Mouse (Mus musculus) embryonic fibroblast, embryonic 13.5 days (primary cell): ENCODE data around the gene Trpv3.

Experiments
- CTCF ChIP-seq: IDR thresholded peaks from 2 replicates; pipeline ENCODE4 v1.5.1; 2011; ENCODE audit warnings: mild to moderate bottlenecking, control low read depth, low read length, moderate library complexity, borderline replicate concordance; ENCODE audit not compliant: insufficient read depth
- POLR2A ChIP-seq: IDR thresholded peaks from 2 replicates; pipeline ENCODE4 v1.6.1; 2011; ENCODE audit warnings: low read depth, mild to moderate bottlenecking, control low read depth, low read length, moderate library complexity

GRCm38 (mm10) chr11:73235990-73236701 lies 31.0 kb upstream of the Trpv3 start:
- TF ChIP-seq CTCF (no peak), POLR2A (no peak)
